Mouse (Mus musculus) liver, postnatal 0 days (tissue): ENCODE measurements at regions not wholly inside any gene's neighbourhood (a gene's known extent, or its start where the extent isn't known, plus 50 kb on each side); places are given as distances from the start of the nearest gene placed in this dataset.

Source experiments
- CTCF ChIP-seq: sonication (generic); IDR thresholded peaks from 2 replicates; pipeline ENCODE4 v1.5.1; 2016; ENCODE audit warnings: antibody characterized with exemption, low read depth
- EP300 ChIP-seq: IDR thresholded peaks from 2 replicates; pipeline ENCODE4 v1.6.1; 2016; ENCODE audit warnings: antibody characterized with exemption, low read depth, mild to moderate bottlenecking

DNA sequence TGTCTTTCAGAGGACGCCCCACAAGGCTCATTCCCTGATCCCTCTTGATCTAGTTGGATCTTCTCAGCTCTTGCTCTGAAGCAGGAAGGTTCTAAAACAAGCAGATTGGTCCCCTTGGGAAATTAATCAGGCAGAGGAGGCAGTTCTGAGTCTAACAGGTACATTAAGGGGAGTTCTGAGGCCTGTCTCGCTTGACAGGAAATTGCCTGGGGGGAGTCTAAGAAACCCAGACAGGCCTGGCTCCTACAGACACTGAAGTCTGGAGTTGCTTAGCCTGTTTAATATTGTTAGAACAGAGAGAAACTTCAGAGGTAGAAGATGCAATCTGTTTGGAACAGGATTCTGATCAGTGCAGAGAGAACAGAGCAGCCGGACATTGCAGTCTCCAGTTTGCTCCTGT, 264.4 kb upstream of the Mtpn start:
- no peak for TF ChIP-seq EP300
- no peak for TF ChIP-seq CTCF
